Mouse (Mus musculus): ENCODE measurements at regions not wholly inside any gene's neighbourhood (a gene's known extent, or its start where the extent isn't known, plus 50 kb on each side); places are given as distances from the start of the nearest gene placed in this dataset.

DNA sequence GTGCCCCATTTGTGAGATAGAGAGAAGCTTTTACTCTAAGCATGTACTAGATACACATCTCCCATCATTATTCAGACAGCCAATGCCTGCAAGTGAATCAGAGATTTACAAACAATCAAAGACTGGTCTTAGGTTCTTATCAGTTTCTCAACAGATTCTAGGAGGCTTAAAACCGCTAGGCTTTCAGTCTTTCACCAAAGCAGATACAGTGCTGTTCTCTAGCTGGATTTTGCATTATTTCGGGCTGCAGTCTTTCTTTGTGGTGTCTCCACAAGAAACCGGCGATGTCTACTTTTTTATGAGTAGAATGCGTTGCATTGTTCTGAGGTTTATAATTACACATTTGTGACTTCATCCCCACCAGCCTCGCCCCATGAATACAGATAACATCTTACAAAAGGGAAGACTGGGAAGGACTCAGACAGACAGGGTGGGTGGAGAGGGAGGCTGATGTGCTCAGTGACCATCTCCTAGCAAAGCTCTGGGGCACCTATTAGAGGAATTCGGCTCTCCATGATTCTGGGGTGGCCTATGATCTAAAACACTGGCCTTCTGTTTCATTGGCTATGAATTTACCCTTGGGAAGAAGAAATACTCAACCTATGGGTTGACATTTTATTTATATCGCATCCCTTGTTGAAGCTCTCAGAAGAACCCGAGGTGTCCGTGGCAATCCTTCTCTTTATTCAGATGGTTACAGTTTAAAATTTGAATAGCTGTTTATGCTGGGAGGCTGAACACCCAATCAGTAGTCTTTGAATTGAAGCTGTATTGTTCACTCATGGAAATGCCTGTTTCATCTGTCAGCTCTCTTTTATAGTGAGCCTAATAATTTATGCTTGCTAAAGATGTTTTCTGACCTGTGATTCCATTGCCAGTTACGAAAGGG lies 343.8 kb downstream of the Tmem161b start:
- DNase-seq (ENCODE audit: low read depth, low spot score), result no peak

GRCm38 (mm10) chr13:84566533-84566832 lies 344.4 kb downstream of the Tmem161b start:
- no peak for DNase-seq (ENCODE audit: low read depth, low spot score)

GRCm38 (mm10) chr13:84569371-84569770 lies 347.3 kb downstream of the Tmem161b start:
- no peak for DNase-seq (ENCODE audit: low read depth, low spot score)

DNA sequence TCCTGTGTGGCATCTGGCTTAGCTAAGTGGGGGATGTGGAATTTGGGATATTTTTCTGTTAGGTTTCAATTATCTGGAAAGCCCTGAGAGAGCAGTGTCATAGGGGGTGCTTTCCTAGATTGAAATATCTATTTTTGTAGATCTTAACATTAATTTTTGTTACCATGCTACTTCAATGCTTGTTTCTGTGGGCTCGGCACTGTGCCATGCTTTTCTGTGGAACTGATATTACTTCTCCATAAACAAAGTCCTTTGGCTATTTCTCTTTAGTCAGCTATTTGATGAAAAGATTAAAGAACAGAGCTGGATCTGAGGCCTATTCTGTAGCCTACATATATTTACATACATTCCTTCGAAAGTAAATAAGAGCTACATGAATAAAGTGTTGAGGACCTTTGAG lies 348.1 kb downstream of the Tmem161b start:
- no peak for DNase-seq (ENCODE audit: low read depth, low spot score)

GRCm38 (mm10) chr13:84570984-84571844 lies 349.1 kb downstream of the Tmem161b start:
- DNase-seq (ENCODE audit: low read depth, low spot score), result no peak

DNA sequence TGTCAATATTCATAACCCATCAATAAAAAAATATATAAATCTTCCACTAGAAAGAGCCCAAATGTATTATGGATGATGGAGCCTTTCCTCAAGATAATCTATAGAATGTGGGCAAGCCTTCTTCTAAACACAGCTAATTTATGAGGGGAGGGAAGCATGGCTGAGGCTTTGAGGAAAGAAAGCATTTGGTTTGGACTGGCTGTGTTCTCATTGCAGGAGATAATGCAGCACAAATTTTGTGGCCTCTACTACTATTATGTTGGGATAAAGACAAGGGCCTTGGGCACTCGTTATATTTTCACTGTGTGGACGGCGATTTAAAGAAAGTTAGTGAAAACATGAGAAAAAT lies 349.7 kb downstream of the Tmem161b start:
- no peak for DNase-seq (ENCODE audit: low read depth, low spot score)

GRCm38 (mm10) chr13:84572231-84572630 lies 350.1 kb downstream of the Tmem161b start:
- DNase-seq (ENCODE audit: low read depth, low spot score), result no peak

DNA sequence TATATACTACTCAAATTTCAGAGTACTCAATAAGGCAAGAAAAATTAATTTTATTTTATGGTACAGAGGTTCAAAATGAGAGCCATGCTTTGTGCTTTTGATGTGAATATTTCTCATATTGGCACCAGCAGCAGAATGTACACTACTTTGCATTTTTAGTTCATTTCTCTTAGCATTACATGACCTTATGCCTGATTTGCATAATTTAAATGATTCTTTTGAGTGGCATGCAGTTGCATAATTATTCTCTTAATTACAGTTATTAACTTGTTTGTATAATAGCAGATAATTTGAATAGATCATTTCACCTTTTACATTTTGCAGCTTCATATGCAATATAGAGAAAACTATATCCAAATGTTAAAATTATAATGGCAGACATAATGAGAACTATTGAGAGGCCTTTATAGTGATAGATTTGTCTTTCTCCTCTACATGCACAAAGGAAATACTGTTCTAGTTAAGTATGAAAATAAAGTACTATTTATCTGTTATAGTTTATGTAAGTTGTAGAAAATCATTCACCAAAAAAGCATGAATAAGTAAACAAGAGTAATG lies 374.6 kb downstream of the Tmem161b start:
- no peak for DNase-seq (ENCODE audit: low read depth, low spot score)

GRCm38 (mm10) chr13:84602612-84603011 lies 380.5 kb downstream of the Tmem161b start:
- DNase-seq (ENCODE audit: low read depth, low spot score), result no peak

GRCm38 (mm10) chr13:84612497-84612896 lies 390.4 kb downstream of the Tmem161b start:
- DNase-seq (ENCODE audit: low read depth, low spot score), result no peak

DNA sequence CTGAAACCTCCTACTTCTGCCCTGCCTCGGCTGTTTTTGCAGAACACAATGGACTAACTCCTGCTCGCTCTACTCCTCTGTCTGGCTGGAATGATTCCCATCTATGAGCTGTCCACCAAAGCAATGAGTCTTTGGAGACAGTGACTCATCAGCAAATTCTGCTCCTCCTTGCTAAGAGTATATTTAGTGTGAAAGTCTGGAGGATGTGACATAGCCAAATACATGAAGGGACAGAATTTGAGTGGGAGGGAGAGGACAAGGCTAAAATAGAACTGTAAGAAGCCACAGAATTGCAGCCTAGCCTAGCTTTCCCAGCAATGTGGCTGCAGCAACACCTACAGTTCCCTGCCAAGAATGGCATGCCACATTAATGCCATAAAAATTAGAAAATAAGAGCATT lies 390.9 kb downstream of the Tmem161b start:
- DNase-seq (ENCODE audit: low read depth, low spot score), result no peak

DNA sequence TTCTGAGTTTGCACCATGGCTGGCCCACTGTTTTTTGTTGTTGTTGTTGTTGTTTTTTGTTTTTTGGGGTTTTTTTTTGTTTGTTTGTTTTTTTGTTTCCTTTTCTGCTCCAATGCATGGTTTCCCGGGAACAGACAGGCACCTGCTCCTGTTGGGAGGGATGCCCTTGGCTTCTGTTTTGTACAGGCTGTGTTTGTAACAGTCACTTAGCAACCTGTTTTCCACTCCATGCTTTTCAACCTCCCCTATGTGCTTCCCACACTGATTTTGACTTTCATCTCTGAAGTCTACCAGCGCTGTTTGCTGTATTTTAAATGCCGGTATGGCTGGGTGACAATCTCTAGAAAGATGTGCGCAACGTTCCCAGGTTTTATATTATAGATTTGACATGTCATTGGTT lies 402.6 kb downstream of the Tmem161b start:
- no peak for DNase-seq (ENCODE audit: low read depth, low spot score)

DNA sequence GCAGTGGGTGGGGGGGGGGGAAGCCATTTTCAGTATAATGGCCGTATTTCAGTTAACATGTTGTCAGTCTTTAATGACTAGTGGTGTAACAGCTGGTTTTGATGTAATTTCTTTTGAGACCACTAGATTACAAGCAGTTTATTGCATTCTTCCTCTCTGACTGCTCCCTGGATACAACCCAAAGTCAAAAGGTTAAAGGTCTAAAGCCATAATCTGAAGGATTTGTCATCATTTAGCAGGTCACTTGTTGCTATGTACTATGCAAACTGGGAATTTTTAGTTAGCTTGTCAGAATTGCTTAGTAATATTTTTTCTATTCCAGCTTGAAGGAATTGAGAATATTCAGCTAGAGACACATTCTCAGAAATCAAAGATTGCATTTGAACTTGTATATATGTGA lies 403.4 kb downstream of the Tmem161b start:
- no peak for DNase-seq (ENCODE audit: low read depth, low spot score)

GRCm38 (mm10) chr13:84625927-84626326 lies 403.8 kb downstream of the Tmem161b start:
- DNase-seq (ENCODE audit: low read depth, low spot score), result no peak

GRCm38 (mm10) chr13:84626397-84626796 lies 404.3 kb downstream of the Tmem161b start:
- DNase-seq (ENCODE audit: low read depth, low spot score), result no peak

DNA sequence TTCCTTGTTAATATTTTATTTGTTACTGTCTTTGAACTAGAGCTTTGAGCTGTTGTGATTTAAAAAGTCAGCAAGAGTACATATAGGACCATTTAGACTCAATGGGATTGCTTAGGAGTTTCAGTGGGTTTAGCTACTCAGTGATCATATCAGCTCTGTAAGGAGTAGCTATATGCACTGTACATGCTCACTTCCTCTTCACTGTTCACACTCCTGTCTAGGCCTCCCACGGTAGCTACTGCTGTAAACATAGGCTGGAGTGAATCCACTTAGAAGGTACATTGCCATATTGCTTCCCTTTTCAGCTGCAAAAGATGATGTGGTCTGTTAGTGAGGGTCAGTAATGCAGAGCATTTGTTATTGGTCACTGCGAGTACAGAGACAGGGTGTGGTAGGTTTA lies 408.6 kb downstream of the Tmem161b start:
- DNase-seq (ENCODE audit: low read depth, low spot score), result no peak

- DNase-seq (ENCODE audit: low read depth, low spot score), result no peak
Measured at GRCm38 (mm10) chr13:84632493-84632892, 410.4 kb downstream of the Tmem161b start.

- DNase-seq (ENCODE audit: low read depth, low spot score), result no peak
Measured at GRCm38 (mm10) chr13:84636831-84637230, 414.7 kb downstream of the Tmem161b start.

DNA sequence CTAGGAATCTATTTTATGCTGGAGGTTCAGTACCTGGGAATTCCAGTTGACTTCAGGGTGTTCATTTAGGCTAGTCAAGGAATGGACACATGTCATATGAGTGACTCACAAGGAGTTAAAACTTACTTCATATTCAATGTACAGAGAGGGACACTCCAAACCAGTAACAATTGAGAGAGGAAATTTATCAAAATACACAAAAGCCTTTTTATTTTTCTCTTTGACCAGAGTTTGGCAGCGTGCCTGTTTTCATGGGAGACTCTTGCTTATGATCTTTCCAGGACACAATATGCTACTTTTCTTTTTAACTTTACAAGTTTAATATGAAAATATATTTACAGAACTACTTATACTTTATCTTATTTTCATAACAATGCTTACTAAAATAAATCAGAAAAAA lies 415.5 kb downstream of the Tmem161b start:
- no peak for DNase-seq (ENCODE audit: low read depth, low spot score)

DNA sequence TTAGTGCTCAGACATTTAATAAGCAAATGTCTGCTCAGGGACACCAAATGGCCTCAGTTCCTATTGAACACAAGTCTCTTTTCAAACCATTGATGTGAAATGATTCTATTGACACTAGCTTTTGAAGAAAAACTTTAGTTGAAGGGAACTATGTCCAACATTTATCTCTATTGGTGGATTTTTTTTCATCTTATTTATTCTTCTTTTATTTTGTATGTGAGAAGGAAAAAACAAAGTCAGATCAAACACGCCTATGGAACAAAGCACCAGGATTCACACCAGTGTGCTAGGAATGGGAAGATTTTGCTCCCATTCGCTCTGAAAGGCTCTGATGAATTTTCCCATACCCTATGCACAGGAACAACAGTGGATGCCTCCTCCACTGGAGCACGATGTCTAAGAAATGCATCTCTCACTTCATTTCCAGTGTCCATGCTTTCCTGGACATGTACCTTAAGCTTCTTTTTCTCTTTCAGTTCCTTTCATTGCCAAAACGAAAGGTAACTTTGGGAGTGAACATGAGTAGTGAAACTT lies 416.4 kb downstream of the Tmem161b start:
- no peak for DNase-seq (ENCODE audit: low read depth, low spot score)

DNA sequence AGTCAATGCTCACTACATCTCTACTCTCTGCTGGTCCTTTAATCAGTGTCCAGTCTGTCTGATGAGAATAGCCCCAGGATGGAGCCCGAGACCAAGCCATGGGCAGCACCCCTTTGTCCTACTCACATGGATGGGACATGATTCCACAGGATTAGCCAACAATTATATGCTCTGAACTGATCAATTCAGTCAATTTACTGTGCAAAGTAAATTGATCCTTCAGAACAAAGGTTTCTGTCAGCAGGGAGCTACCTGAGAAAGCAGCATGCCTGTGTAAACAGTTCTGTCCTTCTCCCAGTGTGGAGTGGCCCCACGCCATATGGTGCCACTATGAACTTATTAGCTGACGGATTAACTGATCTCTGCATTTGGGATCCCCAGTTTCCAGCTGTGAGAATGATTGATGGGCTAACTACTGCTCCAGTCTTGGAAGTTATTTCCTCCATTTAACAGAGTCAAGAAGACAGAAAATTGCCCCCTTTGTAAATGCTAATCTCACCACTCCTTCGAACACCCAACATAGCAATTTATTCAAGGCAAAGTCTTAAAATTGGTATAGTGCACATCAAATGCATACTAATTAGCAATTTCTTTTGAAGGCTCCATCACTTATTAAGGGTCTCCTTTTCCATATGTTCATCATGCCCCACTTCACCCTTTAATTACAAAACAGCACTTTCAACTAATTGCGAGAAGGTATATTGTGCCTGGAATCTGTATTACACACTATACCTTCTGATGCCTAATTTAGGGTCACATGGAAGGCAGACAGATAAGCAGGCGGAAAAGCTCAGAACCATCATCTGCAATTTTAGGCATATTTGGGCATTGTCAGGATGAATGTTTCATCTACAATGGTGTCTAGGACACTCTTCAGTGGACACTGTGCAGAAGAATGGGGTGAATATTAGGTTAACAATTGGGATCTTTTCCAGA lies 417.3 kb downstream of the Tmem161b start:
- DNase-seq (ENCODE audit: low read depth, low spot score), result no peak

All from CD4-positive, CD25-positive, alpha-beta regulatory T cell, adult 2 months (primary cell).